Mouse (Mus musculus): ENCODE measurements around the gene Adh6b.

Adh6b gene
- long read RNA-seq, experiment 1: 0 reads
- long read RNA-seq, experiment 2, partial matches to known transcripts: 1 of 1 reads
- long read RNA-seq, experiment 2, other reads (novel, unspliced or antisense): 0 of 1 reads

DNA sequence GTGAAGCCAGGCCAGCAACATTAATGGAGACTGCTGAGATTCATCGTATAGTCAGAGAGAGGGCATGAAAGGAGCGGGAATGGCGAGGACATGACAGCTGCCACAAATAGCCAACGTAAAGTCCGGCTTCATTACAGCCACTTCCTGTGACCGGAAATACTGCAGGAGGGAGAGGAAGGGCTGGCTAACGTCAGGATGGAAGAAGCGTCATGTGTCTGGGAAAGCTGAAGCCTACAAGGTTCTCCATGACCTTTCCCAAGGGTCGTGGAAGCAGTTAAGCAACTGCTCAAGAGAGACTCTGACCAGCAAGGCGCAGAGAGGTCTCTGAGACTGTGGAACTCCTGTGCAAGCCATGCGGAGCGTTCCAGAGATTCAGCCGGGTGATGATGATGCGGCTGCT, at the start of gene Adh6b:
Gene Adh6b (plus strand): TSS at position 305 of the 400 bp plus-strand sequence.
- intact Hi-C loops (cut with DNase I): no loop called here

DNA sequence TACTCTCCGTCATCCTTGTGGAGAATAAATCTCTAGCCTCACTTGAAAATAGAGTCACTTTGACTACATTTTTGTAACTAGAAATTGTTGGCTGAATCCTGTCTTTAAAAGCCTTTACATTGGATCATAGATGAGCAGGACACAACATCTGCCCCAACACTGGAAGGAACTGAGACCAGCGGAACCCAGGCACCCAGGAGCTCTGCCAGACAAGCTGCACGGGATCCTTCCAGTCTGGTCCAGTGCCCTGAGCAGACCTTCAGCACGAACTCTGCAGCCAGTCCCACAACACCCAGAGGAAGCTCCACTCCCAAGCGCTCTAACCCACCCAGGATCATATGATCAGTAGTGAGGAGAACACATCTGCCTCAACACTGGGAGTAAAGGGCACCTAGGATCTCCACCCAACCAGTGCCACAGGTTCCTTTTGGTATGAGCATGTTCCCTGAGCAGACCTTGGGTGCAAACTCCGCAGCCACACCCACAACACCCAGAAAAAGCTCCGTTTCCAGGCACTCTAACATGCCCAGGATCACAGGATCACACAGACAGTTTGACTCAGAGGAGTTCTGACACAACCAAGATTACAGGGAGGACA, 48.2 kb upstream of the Adh6b start:
- intact Hi-C loops (cut with DNase I): no loop called here

DNA sequence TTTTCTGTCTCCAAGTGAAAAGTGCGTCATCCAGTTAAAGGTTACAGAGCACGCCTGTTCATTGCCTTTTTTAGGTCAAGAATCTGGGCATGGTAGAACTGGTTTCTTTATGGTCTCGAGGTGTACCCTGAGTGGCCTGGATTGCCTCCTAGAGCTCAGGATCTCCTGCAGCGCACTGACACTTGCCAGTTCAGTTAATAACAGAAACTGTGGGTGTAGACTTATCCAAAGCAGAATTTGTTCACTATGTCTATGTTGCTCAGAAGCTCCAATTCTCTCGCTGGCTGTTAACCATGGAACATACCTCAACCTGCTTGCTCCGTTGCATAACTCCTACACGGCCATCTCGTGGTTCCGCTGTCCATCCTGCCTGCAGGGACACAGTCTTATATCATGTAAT, 41.4 kb upstream of the Adh6b start:
- intact Hi-C loops (cut with DNase I): no loop called here

DNA sequence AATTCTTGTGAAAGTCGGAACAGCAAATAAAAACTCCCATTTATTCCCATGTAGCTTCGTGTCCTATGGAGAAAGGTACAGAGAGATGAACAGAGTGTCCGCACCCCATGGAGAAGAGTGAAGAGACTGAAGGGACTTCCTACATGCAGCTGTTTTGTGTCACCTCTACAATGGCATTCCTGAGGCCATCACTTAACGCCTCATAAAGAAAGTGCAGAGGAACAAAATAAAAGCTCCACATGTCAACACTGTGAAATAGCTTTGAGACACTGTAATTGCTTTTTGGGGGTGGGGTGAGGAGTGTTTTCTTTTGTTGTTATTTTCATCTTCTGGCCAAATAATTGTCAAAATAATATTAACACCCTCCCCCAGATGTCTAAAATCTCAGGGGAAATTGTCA, 38.9 kb upstream of the Adh6b start:
- intact Hi-C loops (cut with DNase I): no loop called here

DNA sequence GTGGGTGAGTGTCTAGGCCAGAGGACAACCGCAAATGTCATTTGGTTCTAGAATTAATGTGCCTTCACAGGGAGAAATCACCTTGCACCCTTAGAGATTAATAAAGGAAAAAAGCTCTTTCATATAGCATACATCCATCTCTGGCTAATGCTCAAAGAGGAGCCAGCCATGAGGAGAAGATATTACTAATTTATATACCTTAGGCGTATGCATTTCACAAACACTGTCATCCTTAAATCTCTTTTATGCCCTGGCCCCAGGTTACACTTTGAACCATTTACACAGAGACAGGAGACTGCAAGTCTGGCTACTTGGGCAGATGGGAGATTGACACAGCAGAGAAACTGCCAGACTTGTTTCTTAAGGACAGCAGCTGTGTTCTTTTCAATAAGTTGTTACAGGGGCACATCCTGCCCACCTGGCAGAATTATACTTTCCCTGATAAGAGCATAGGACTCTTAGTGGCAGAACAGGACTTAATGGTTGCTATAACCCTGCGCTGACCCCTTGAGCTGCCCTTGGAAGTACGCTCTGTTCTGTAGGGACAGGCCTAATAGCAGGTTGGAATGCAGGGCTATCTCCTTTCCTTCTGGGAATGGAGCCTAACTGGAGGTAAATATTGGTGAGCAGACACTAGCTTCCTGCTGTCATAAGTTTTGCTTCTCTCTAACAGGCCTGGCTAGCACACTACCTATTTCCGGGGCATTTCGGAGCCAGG, 37.6 kb upstream of the Adh6b start:
- intact Hi-C loops (cut with DNase I): no loop called here

DNA sequence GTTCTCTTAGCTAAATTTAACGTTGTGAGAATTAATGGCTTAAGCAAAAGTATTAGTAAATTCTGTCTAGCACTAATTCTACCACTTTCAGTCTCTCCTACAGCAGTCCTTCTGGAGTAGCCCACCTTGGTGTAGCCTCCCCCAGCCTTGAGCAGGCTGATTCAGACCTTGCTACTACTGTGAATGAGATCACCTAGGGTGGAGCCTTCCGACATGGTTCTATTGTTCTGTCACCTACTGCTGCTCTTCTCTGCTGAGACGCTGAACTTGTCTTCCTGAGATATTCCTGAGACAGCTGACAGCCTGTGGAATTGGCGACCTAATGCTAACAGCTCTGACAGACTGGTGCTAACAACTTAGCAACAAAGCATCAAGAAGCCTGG, 37.1 kb upstream of the Adh6b start:
- intact Hi-C loops (cut with DNase I): no loop called here

DNA sequence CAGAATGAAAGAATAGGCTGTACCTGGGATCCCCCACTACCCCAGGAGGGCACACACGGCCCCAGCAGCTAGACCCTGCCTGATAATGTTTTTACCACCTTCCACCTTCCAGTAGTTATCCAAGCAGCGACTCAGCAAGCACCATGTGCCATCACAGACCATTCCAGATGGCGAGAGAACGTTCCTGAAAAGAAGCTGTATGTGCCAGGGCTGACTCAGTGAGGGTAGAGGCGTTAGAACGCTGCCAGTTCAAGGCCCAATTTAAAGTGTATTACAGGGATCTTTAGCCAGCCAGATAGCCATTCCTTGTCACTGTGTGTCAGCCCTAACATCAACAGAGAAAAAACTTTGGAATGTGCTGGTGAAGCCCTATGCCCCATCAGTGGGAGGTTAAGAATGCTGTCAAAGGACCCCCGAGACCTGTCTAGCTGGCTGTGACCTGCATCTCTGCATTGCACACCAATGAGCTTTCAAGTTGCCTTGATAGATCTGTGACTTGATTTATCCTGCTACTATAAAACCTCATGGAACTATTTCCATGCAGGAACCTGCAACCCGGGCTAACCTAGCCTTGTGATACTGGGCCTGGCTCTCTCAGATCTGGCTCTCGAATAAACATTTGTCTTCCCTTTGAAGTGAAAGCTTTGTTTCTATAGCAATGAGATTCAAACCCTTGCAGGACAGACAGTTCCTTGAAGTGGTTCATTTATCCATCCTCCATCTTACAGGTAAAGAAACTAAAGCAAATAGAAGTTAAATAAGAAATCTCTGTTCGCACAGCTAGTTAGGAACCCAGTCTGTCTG, 35.9 kb upstream of the Adh6b start:
- intact Hi-C loops (cut with DNase I): no loop called here

DNA sequence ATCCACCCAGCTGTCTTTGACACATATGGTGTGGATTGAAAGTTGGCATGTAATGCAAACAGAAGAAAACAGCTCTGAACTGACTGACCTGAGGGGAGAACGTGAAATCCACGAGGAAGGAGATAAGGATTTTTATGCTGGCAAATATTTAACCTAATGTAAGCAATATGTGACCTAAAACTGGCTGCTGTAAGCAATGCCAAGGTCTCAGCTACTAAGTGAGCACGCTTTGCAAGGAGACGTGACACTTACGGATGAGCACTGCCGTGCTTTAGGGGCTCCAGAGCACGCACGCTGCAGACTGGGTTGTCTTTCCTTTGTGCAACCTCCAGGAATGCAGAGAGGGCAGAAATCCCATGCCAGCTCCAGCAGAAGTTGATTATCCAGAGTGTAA, 35.3 kb upstream of the Adh6b start:
- intact Hi-C loops (cut with DNase I): no loop called here

DNA sequence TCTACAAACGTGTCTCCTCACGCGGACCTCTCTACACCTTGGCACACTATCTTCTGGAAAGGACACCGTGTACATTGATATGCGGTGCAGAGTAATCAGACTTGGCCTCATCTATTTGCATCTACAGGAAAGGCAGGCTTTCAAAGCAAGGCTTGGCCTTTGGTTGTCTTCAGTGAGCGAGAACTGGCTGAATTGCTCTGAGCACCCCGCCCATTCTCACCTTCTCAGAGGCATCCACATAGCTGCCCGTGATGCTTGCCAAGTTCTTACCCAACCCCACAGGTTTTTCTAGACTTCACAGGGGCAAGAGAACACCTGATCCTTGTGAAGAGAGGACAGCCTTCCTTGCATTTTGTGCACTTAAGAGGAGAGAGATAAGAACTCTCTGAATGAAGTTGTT, 31.7 kb upstream of the Adh6b start:
- intact Hi-C loops (cut with DNase I): no loop called here

DNA sequence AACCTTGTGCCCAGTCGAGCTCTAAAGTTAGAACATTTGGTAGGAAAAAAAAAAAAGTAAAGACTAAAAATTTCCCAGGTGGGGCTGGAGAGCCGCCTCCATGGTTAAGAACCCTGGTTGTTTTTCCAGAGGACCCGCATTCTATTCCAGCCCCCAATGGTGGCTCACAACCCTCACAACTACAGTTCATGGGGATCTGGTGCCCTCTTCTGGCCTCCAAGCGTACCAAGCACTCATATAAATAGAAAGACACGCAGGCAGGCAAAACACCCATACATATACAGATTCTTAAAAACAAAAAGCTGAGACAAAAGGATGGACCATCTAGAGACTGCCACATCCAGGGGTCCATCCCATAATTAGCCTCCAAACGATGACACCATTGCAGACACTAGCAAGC, 30.6 kb upstream of the Adh6b start:
- intact Hi-C loops (cut with DNase I): loop anchor here (1.0 kb wide), 1 partner anchor 88 kb away; no protein-coding TSS in a partner anchor

DNA sequence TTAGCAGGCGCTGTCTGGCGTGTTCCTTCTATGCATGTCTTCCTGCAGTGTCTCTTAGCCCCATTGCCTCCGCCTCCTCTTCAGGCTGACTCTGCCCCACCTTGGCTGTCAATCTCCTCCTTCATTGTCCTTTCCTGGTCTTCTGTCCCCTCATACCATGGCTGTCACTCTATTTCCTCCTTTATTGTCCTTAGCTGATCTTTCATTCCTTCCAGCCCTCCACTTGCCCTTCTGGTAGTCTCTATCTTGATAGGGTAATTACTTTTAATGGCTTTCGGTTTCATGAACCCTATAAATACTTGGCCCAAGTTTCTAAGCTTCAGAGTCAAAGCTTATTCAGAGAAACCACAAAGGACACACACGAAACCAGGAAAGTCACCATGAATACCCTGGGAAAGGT, 28.6 kb upstream of the Adh6b start, which contains the start of gene Adh6a:
Gene Adh6a (plus strand): TSS at position 322 of the 400 bp plus-strand sequence.
- intact Hi-C loops (cut with DNase I): no loop called here

DNA sequence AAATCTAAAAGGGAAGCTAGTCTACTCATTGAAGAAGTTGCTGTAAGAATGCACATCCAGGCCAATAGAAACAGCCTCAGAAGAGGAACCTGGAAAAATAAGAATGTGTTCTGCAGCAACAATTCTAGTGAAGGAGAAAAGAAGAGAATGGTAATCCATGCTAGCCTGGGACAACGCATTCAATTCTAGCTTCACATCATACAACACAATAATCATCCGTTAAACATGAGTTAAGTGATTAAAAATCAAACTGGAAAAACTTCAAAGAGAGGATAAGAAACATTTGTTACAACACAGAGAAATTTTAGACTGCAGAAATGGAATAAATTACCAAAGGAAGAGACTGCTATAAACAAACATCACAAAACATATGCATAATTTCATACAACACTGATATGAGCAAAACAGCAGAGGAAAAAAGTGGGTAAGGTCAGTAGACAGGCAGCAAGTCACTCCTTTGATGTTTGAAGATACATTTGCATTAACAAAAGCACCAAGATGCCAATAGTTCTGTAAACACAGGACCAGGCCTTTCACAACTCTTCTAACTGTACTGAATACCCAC, 24.6 kb upstream of the Adh6b start:
- intact Hi-C loops (cut with DNase I): no loop called here

DNA sequence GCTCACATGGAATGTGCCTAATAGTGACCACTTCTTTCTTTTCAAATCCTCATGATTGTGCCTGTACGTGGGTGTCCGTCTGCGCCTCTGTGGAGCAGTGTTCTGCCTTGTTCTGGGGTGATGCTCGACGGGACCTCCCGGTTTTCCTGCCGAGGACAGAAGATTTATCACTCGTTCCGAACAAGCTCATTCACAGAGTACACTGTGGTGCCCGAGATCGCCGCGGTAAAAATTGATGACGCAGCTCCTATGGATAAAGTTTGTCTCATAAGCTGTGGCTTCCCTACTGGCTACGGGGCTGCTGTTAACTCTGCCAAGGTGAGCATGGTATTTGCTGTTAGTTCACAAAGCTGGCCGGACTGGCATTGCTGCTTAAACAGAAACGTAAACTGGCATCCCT, 16.6 kb upstream of the Adh6b start:
- intact Hi-C loops (cut with DNase I): no loop called here

DNA sequence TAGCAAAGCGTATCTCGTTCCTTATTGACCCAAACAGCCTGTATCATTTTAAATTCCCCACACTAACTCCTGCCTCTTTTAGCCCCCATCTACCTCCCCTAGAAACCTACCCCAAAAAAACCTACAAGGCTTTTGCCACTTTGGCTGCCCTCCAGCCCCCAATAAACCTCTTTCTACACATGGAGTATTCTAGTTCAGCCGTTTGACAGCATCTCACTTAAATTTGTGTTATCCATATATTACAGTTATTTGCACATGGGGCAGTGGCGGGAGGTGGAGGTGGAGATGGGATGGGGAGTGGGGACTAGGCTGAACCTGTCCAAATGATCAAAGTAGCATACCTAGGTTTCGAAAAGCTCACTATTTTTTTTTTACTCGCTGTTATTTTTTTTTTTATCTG, 16.1 kb upstream of the Adh6b start:
- intact Hi-C loops (cut with DNase I): no loop called here

DNA sequence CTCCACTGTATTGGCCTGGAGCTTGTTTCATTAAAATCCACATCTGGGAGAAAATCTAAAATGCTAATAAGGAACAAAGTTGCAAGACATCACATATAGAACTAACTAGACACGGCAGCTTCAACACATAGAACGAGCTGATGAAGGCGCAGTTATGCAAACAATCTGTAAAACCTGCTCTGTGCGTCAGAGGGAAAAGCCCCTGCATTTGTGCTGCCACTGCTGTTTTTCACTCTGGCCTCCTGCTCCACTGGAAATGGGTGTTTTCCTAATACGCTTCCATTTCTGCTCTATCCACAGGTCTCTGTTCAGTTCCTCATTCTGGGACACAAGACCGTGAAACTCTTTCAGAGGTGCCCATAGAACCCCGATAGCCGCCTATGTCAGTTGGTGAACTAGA, 7.7 kb upstream of the Adh6b start:
- intact Hi-C loops (cut with DNase I): no loop called here

DNA sequence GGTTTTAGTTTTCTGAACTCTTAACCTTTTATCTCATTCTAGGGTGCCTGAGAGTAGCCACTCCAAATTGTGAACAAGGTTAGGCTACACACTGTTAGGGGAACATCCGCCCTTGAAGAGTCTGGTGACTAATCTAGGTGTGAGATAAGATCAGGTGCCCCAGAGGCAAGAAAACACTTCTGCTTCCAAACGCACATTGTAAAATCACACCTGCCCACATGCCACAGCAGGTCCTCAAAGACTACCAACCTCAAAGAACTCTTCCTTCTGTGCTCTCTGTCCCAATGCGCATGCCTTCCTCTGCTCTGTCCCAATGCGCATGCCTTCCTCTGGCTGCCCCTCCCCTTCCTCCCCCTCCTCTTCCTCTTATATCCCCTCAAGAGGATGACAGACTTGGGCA, 7.3 kb upstream of the Adh6b start:
- intact Hi-C loops (cut with DNase I): no loop called here

DNA sequence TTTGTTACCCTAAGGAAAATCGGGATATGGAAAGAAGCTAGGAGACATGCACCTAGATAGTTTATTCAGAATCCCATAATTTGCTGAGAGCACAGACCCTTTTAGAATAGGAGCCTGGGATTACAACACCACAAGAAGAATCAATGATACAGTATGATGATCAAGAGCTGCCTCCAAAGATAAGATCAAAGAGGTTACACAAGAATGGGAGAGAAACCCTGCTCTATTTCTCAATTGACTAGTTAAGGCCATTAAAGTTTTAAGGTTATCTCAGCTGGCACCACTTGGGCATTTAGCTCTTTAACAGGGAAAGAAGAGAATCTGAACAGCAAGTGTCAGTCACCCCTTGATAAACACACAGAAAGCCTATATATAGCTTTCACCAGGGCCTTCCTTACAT, 6.0 kb upstream of the Adh6b start:
- intact Hi-C loops (cut with DNase I): no loop called here

DNA sequence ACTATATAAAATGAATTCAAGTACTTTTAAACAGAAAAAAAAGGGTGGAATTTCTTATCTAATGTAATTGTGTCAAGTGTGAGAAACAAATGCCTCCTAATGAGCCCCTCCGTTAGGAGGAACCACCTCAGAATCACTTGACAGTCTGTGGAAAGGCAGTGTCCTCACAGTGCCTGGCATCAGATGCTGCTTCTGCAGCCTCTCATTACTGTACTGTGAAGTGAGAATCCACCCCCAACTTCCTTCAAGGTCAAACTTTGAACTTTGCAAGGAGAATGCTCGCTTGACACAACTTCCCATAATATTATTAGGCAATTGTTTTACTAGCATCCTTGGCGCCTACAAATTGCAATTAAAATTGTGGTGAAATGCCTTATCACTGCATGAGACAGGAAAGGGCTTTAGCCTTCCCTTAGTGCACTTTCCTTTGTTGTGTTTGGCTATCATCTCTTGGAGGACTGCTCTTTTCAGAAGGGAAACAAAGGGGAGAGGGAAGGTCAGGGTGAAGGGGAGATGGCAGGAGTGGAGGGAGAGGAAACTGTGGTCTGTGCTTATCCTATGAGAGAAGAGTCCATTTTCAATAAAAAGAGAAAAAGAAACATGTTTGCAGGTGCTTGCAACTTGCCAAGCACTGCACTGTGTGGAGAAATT, 5.3 kb upstream of the Adh6b start:
- intact Hi-C loops (cut with DNase I): no loop called here

DNA sequence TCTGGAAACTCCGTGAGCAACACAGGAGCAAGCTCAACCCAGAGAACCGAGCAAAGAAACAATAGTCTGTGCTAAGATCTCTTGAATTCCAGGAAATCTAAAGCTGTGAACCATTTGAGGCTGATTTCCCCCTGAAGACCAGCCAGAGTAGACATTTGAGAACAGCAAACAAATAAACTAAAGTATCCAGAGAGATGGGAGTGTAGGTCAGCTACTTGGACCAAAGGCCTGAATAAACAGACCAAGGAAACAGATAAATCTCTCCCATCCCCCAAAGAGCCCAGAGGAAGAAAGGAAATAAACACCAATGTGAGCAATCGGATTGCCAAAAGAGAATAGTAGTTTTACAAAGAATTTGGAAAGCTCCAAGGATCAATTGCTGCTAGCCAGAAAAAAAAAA, 5.5 kb downstream of the Adh6b start:
- intact Hi-C loops (cut with DNase I): no loop called here

DNA sequence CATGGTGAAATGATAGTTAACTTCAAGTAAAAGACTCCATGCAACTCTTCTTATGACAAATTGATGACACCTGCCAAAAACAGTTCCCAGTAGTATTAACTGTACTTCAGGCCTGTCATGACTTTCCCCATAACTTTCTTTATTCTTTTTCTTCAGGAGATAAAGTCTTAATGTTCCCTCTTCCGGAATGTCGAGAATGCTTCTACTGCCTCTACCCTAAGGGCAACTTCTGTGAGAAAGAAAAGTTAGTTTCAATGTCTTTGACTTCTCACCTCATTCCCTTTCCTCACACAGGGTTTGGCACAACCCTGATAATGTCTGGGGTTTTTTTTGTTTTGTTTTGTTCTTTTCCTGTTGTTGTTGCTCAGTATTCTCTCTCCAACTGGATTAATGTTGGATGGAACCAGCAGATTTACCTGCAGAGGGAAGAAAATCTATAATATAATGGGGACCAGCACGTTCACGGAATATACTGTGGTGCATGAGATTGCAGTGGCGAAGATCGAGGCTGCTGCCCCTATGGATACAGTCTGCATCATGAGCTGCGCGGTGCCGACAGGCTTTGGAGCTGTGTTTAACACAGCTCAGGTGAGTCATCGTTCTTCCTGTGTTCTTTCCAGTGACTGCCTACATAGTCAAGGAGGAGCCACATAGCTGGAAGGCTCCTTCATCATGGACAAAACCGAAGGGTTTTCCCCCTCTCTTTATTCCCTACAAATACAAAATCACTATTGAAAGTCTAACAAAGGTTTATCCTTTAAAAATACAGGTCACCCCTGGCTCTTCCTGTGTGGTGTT, 10.6 kb downstream of the Adh6b start:
- intact Hi-C loops (cut with DNase I): no loop called here

DNA sequence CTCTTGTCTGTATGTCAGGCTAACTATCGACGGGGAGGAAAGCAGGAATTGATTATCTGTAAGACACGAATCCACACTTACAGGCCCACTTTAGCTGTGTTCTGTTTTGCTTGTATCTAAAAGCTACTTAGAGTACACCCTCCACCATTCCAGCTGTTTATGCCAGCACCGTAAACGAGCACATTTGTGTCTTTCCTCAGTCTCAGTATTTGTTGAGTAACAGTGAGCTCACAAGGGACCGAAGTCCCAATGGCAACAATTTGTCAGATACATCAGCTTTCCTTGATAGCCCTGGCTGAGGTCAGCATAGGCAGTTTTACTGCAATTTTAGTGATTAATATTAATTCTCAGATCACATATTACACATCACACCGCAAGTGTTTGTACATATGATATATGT, 17.3 kb downstream of the Adh6b start:
- intact Hi-C loops (cut with DNase I): no loop called here
